Mouse (Mus musculus): ENCODE data around the gene BC030500. TPM values are rescaled to one million over a fixed set of nuclear protein-coding genes. Genes with fewer than 3 reads are reported as not detected.

BC030500 gene
- total RNA-seq (2022), result 10 to 100 TPM in 2 of 4 experiments, 1 to 10 TPM in 2; 9.3 to 11.4 (median 10.2) TPM

DNA sequence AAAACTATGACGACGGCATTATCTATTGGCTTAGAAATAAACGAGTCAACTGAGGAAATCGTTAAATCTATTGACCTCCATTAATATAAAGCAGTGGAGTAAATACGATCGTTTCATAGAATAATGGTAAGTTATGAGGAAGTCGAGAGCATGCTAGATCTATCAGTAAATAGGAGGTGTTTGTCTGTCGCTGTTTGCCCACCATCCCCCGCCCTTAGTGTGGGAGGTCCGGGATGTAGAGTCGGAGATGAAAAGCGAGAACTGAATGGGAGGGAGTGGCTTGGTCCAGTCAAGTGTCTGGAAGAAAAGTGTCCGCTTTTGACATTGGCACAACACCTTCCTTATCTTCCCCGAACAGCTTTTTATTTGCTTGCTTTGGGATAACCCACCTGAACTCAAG, at the start of gene BC030500:
Gene BC030500 (plus strand): TSS at position 79 of the 400 bp plus-strand sequence.
- DNase-seq (ENCODE audit: low spot score in 2 of 2), result no peak

GRCm38 (mm10) chr8:58886405-58886804, 25.1 kb upstream of the BC030500 start:
- DNase-seq (ENCODE audit: low spot score in 2 of 2), result no peak

- DNase-seq (ENCODE audit: low spot score in 2 of 2), result no peak
Measured at GRCm38 (mm10) chr8:58890591-58890990, 21.0 kb upstream of the BC030500 start.

DNA sequence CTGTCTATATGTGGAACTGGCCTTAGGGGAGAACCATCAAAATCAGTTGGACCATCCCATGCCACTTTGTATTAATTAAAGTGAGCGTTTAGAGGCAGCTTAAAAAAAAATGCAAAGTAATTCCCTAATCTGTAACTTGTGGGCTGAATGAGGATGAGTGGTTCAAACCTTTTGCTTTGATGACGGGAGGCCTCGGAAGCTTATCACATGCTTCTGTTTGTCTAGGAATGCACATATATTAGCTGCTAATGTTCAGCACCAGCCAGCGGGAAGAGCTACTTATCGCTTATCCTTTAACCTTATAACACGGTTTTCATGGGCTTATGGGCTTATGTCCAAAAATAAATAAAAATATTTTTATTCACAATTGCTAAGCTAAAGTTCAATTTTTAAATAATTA, 15.6 kb upstream of the BC030500 start:
- DNase-seq (ENCODE audit: low spot score in 2 of 2), result no peak

GRCm38 (mm10) chr8:58904465-58904864, 7.1 kb upstream of the BC030500 start:
- DNase-seq (ENCODE audit: low spot score in 2 of 2), result no peak

GRCm38 (mm10) chr8:58912196-58912839, 763 bp downstream of the BC030500 start, which contains the start of gene Galntl6:
Gene Galntl6, minus strand, starts transcription at chr8:58912640.
- DNase-seq (ENCODE audit: low spot score in 2 of 2), result peak; percentile 33 to 43

DNA sequence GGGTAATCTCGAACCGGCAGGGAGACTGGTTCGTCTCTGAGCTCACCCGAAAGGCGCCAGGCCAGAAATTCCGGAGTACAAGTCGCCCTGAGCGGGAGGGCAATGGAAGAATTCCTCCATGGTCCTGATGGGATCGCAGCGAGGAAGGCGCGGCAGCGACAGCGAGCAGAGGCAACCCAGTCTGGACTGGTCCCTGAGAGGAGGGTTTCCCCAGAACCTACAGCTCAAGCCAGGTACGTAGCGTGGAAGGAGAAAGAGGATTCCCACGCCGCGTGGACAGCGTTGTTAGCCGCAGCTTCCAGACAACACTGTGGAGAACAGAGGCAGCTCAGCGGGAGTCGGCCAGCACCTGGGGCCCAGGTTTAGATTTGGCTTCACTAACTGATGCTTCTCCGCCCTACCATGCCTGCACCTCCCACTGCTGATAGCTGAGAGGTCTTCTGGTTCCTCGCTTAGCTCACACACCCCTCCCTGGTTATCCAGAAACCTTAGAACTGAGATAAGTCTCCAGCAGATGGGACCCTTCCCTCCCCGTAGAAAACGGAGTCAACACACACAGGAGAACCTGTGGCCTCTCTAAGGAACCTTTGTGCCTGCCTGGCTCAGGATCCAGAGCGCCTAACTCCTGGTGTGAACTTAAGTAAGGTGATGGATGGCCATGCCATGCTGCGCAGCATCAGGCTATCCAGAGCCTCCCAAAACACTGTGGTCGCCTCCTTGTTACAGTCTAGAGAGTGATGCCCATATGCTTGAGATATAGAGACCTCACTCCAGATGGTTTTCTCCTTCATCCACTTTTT, 1.5 kb downstream of the BC030500 start:
- DNase-seq (ENCODE audit: low spot score in 2 of 2), result peak; percentile 15 to 43

DNA sequence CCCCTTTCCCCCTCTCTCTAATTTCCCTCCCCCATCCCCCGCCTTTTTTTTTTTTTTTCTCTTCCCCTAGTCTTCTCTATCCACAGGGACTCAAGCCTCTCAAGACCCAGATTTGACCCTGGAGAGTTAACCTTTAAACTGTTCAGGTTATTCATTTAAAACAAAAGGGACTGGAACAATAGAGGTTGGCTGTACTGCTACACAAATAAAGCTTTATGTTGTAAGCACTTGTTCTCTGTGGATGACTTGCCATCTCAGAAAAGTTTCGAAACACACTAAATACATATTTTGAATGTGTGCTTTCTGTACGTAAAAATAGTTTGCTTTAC, 2.0 kb downstream of the BC030500 start:
- no peak for DNase-seq (ENCODE audit: low spot score in 2 of 2)

- no peak for DNase-seq (ENCODE audit: low spot score in 2 of 2)
Measured at GRCm38 (mm10) chr8:58915142-58915541, 3.6 kb downstream of the BC030500 start.

DNA sequence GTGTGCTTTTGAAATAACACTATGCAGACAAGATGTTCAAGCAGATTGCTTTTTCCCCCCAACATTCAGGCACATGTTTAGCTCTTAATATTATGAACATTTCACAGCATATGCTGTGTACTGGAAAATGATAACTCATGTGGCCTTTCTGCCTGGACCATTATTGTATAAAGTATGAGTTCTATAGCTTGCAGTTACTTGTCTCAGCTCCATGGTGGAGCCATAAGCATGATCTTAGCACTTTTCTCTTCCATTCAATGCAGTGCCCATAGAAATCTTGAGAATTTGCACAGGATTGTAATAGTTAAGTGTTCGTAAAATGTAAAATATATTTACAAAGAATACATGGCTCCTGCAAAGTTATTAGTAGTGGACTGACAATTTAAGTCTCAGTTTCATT, 19.5 kb downstream of the BC030500 start:
- DNase-seq (ENCODE audit: low spot score in 2 of 2), result no peak

DNA sequence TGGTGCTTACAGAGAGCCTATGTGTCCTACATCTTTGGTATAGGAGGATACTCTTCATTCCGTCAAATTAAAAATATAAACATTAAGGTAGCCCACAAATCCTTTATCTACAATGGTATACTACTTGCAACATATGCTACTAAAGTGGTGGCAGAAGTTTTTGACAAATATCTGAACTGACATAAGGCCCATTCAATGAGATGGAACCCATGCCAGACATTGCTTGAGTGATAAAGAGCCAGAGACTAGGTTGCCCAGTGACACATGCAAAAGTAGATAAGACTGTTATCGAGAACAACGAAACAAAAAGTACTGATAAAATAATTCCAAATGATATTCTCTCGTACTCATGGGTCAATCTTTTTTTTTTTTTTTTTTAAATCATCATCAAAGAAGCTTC, 32.2 kb downstream of the BC030500 start:
- no peak for DNase-seq (ENCODE audit: low spot score in 2 of 2)

GRCm38 (mm10) chr8:58957195-58957739, 45.7 kb downstream of the BC030500 start:
- no peak for DNase-seq (ENCODE audit: low spot score in 2 of 2)

Other genes with a start within 250 kb of the BC030500 start
- 10 to 100 TPM; 26.4 to 36.6 (median 28.9) TPM for gene Galntl6, start 885 bp downstream of the BC030500 start, total RNA-seq (2022)

Data from left cerebral cortex, adult 8-10 months (tissue).